Mouse (Mus musculus): ENCODE measurements around the gene Tmem156. TPM values are rescaled to one million over a fixed set of nuclear protein-coding genes. Genes with fewer than 3 reads are reported as not detected.

The Tmem156 gene
- polyA plus RNA-seq (2014; fragmentation: Illumina TruSeq; extraction: RNeasy Lipid Tissue Mini Kit (QIAGEN cat#74804); ENCODE audit: low read depth, low replicate concordance), result not detected

GRCm38 (mm10) chr5:65091921-65092320, at the start of gene Tmem156:
TSS of gene Tmem156 (minus strand) at chr5:65092132.

GRCm38 (mm10) chr5:65106876-65107772, 15.2 kb upstream of the Tmem156 start, which contains the start of gene Klhl5:
TSS of gene Klhl5 (plus strand) at chr5:65107539.

Other genes with a start within 250 kb of the Tmem156 start
- gene Tlr1, start 158.6 kb downstream of the Tmem156 start, polyA plus RNA-seq (2014; fragmentation: Illumina TruSeq; extraction: RNeasy Lipid Tissue Mini Kit (QIAGEN cat#74804); ENCODE audit: low read depth, low replicate concordance), result 0.39 TPM
- gene Tlr6, start 132.0 kb downstream of the Tmem156 start, polyA plus RNA-seq (2014; fragmentation: Illumina TruSeq; extraction: RNeasy Lipid Tissue Mini Kit (QIAGEN cat#74804); ENCODE audit: low read depth, low replicate concordance), result 0.37 TPM
- gene Fam114a1, start 122.1 kb downstream of the Tmem156 start, polyA plus RNA-seq (2014; fragmentation: Illumina TruSeq; extraction: RNeasy Lipid Tissue Mini Kit (QIAGEN cat#74804); ENCODE audit: low read depth, low replicate concordance), result 14.7 TPM
- gene Klhl5, start 15.4 kb upstream of the Tmem156 start, polyA plus RNA-seq (2014; fragmentation: Illumina TruSeq; extraction: RNeasy Lipid Tissue Mini Kit (QIAGEN cat#74804); ENCODE audit: low read depth, low replicate concordance), result 12.7 TPM
- 0.94 TPM for gene Wdr19, start 107.6 kb upstream of the Tmem156 start, polyA plus RNA-seq (2014; fragmentation: Illumina TruSeq; extraction: RNeasy Lipid Tissue Mini Kit (QIAGEN cat#74804); ENCODE audit: low read depth, low replicate concordance)
- gene Rfc1, start 243.5 kb upstream of the Tmem156 start, polyA plus RNA-seq (2014; fragmentation: Illumina TruSeq; extraction: RNeasy Lipid Tissue Mini Kit (QIAGEN cat#74804); ENCODE audit: low read depth, low replicate concordance), result 23.0 TPM